Mouse (Mus musculus) lung, postnatal 0 days (tissue): ENCODE measurements around the gene Lrrc56.

ENCODE experiments used
- CTCF ChIP-seq: IDR thresholded peaks from 2 replicates; pipeline ENCODE4 v1.5.1; 2016; ENCODE audit warnings: antibody characterized with exemption, mild to moderate bottlenecking
- EP300 ChIP-seq: IDR thresholded peaks from 2 replicates; pipeline ENCODE4 v1.6.1; 2016; ENCODE audit warnings: antibody characterized with exemption, mild to moderate bottlenecking, control low read depth

DNA sequence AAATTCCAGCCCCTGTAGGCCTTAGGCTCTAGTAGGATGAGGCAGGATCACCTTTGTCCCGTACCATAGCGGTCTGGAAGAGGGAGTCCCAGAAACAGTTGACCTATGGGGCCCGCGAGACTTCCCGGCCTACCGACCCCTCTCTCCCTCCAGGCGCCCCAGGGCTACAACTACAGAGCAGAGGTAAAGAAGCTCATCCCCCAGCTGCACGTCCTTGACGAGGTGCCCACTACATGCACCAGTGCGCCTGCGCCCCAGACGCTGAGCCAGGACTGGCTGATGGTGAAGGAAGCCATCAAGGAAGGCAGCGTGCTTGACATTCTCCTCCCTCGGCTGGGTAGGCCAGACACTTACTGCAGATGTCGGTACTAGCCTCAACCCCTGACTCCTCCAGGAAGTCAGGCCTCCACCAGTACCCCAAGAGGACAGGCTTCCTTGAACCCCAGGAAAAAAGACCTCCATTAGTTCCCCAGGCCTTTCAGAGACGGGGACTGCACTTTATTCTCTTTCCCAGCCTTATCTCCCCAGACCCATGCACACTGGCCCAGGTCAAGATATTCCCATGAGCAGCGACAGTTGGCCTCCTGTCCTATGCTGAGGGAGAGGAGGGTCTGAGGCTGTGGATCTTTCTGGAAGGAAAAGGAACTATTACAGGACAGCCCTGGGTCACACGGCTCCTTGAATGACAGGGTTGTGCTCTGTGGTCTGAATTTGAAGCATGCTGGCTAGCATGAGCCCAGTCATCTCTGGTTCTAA is 12.4 kb downstream of the Lrrc56 start:
- no peak for TF ChIP-seq CTCF
- no peak for TF ChIP-seq EP300
